Mouse (Mus musculus) thymus, adult 2 months (tissue): ENCODE measurements around the gene Zfp609.

Source experiments
- CTCF ChIP-seq: fragments of 200-500 bp; IDR thresholded peaks from 2 replicates; pipeline ENCODE4 v1.5.1; 2012; ENCODE audit warnings: mild to moderate bottlenecking, control low read depth, low read length, moderate library complexity, borderline replicate concordance; ENCODE audit not compliant: control insufficient read depth, poor library complexity, insufficient read depth; ENCODE audit errors: extremely low read depth
- POLR2A ChIP-seq: fragments of 200-500 bp; IDR thresholded peaks from 2 replicates; pipeline ENCODE4 v1.6.1; 2012; ENCODE audit warnings: mild to moderate bottlenecking, low read length, control low read depth, moderate library complexity; ENCODE audit not compliant: control insufficient read depth, poor library complexity, insufficient read depth; ENCODE audit errors: extremely low read depth

DNA sequence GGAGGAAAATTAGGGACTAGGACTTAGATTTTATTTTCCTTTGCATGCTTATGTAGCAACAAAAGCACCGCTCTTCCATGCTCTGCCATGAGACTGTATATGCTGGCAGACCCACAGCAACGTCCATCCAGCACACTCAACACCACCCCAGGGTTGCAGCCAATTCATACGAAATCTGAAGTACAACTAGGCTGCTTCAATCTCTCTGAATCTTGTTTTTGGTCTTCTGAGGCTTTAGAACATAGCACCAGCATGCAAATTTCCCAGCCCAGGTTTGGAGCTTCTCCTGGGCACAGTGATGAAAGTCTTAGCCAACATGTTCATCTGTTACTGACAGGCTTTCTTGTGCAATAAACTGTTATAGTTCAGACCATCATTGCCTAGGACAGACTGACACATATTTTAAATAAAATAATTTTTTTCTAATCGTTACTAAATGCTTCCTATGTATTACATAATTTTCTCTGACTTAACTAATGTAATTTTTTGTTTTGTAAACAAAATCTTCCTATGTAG is 39.5 kb downstream of the Zfp609 start:
- TF ChIP-seq CTCF (no peak), POLR2A (no peak)
